Mouse (Mus musculus): ENCODE results near the gene Fam177a. TPM values are rescaled to one million over a fixed set of nuclear protein-coding genes. Genes with fewer than 3 reads are reported as not detected.
"Not testable (repeated sequence)": the region's sequence is repeated elsewhere in the genome, so short reads cannot be mapped to it uniquely, and the experiment has no call there.

Fam177a gene
- polyA plus RNA-seq, 1 experiment from 2014 or later = 14.5 TPM

GRCm38 (mm10) chr12:55137859-55138258 is 13.6 kb downstream of the Fam177a start:
- H3K4me2 ChIP-seq (replicated peaks; ENCODE audit: low read depth, low read length); H3K27ac ChIP-seq (ENCODE audit: low read depth, low read length); H3K4me1 ChIP-seq (ENCODE audit: control insufficient read depth, insufficient read depth, low read length); H3K9ac ChIP-seq (ENCODE audit: low read depth, low read length); H3K4me3 ChIP-seq (ENCODE audit: low read length); ATAC-seq (ENCODE audit: low FRiP score, low TSS enrichment); H3K36me3 ChIP-seq (ENCODE audit: control insufficient read depth, insufficient read depth, low read length); H3K9me3 ChIP-seq (ENCODE audit: control insufficient read depth, low read length); H3K27me3 ChIP-seq (ENCODE audit: control insufficient read depth, insufficient read depth, low read length): not testable (repeated sequence)
- no CpG with 5 or more reads among the region's 6 CpGs for WGBS

- H3K27me3 ChIP-seq (ENCODE audit: control insufficient read depth, insufficient read depth, low read length); H3K4me3 ChIP-seq (ENCODE audit: low read length); H3K9me3 ChIP-seq (ENCODE audit: control insufficient read depth, low read length); H3K27ac ChIP-seq (ENCODE audit: low read depth, low read length); H3K4me2 ChIP-seq (replicated peaks; ENCODE audit: low read depth, low read length); H3K9ac ChIP-seq (ENCODE audit: low read depth, low read length); H3K4me1 ChIP-seq (ENCODE audit: control insufficient read depth, insufficient read depth, low read length); H3K36me3 ChIP-seq (ENCODE audit: control insufficient read depth, insufficient read depth, low read length): not testable (repeated sequence)
- ATAC-seq (ENCODE audit: low FRiP score, low TSS enrichment) = peak; percentile 98
- no CpG with 5 or more reads among the region's 57 CpGs for WGBS
These were observed 30.5 kb downstream of the Fam177a start, which contains the start of gene Srp54b for GRCm38 (mm10) chr12:55154559-55155448. TSS of gene Srp54b (plus strand) at chr12:55155104.

DNA sequence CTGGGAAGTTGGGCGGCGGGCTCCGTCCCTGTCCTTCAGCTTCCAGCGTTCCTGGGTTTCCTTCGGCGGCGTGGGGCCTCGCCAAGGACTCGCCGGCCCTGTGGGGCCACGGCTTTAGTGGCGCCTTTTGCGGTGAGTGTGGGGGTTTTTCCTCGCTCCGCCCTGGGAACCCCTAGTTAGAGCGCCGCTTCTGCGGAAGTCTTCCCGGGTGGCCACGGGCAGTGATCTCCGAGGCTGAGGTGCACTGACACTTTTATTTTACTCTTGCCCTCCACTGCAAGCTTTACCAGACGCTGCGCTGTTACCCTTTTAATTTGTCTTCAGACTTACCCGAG is 31.1 kb downstream of the Fam177a start:
- H3K36me3 ChIP-seq (ENCODE audit: control insufficient read depth, insufficient read depth, low read length); H3K9me3 ChIP-seq (ENCODE audit: control insufficient read depth, low read length); H3K27me3 ChIP-seq (ENCODE audit: control insufficient read depth, insufficient read depth, low read length); H3K4me1 ChIP-seq (ENCODE audit: control insufficient read depth, insufficient read depth, low read length); H3K4me3 ChIP-seq (ENCODE audit: low read length); H3K9ac ChIP-seq (ENCODE audit: low read depth, low read length); ATAC-seq (ENCODE audit: low FRiP score, low TSS enrichment); H3K4me2 ChIP-seq (replicated peaks; ENCODE audit: low read depth, low read length); H3K27ac ChIP-seq (ENCODE audit: low read depth, low read length): not testable (repeated sequence)
- 0% methylated on average over 11 of the region's 24 CpGs for WGBS

- H3K4me3 ChIP-seq (ENCODE audit: low read length); H3K36me3 ChIP-seq (ENCODE audit: control insufficient read depth, insufficient read depth, low read length); H3K27me3 ChIP-seq (ENCODE audit: control insufficient read depth, insufficient read depth, low read length); H3K9me3 ChIP-seq (ENCODE audit: control insufficient read depth, low read length); ATAC-seq (ENCODE audit: low FRiP score, low TSS enrichment); H3K4me1 ChIP-seq (ENCODE audit: control insufficient read depth, insufficient read depth, low read length); H3K9ac ChIP-seq (ENCODE audit: low read depth, low read length); H3K27ac ChIP-seq (ENCODE audit: low read depth, low read length); H3K4me2 ChIP-seq (replicated peaks; ENCODE audit: low read depth, low read length): not testable (repeated sequence)
- no CpG with 5 or more reads among the region's 7 CpGs for WGBS
These were observed 42.8 kb downstream of the Fam177a start for GRCm38 (mm10) chr12:55167034-55167557.

DNA sequence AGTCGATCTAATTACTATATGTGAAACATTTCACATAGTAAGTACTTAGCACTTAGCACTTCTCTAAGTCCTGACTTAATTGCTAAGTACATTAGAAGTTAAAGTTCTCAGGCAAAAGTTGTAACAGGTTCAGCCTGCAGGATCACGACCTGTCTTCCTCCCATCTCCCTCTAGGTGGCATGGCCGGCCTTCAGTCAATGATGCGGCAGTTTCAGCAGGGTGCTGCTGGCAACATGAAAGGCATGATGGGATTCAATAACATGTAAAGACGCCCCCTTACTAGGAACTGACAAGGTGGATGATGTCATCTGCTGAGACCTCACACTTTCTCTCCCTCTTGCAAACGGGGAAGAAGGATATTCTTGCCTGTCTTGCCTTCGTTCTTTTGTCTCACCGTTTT is 63.4 kb downstream of the Fam177a start:
- ATAC-seq (ENCODE audit: low FRiP score, low TSS enrichment); H3K9ac ChIP-seq (ENCODE audit: low read depth, low read length); H3K4me3 ChIP-seq (ENCODE audit: low read length); H3K36me3 ChIP-seq (ENCODE audit: control insufficient read depth, insufficient read depth, low read length); H3K9me3 ChIP-seq (ENCODE audit: control insufficient read depth, low read length); H3K27ac ChIP-seq (ENCODE audit: low read depth, low read length); H3K27me3 ChIP-seq (ENCODE audit: control insufficient read depth, insufficient read depth, low read length); H3K4me2 ChIP-seq (replicated peaks; ENCODE audit: low read depth, low read length); H3K4me1 ChIP-seq (ENCODE audit: control insufficient read depth, insufficient read depth, low read length): not testable (repeated sequence)
- no CpG with 5 or more reads among the region's 8 CpGs for WGBS

- not testable (repeated sequence) for H3K9me3 ChIP-seq (ENCODE audit: control insufficient read depth, low read length); H3K4me1 ChIP-seq (ENCODE audit: control insufficient read depth, insufficient read depth, low read length); H3K4me3 ChIP-seq (ENCODE audit: low read length); H3K4me2 ChIP-seq (replicated peaks; ENCODE audit: low read depth, low read length); ATAC-seq (ENCODE audit: low FRiP score, low TSS enrichment); H3K9ac ChIP-seq (ENCODE audit: low read depth, low read length); H3K27ac ChIP-seq (ENCODE audit: low read depth, low read length); H3K36me3 ChIP-seq (ENCODE audit: control insufficient read depth, insufficient read depth, low read length); H3K27me3 ChIP-seq (ENCODE audit: control insufficient read depth, insufficient read depth, low read length)
- no CpG with 5 or more reads among the region's 5 CpGs for WGBS
These were observed 64.9 kb downstream of the Fam177a start for GRCm38 (mm10) chr12:55189127-55189526.

Other genes starting within 250 kb of the Fam177a start
- gene Gm20403, start 137.9 kb upstream of the Fam177a start, polyA plus RNA-seq (2014; fragmentation: Nextera tagmentation; extraction: Ambion mirVana) = not detected in 2 replicates
- gene Baz1a, start 110.1 kb upstream of the Fam177a start, polyA plus RNA-seq (2014; fragmentation: Nextera tagmentation; extraction: Ambion mirVana) = 25.2 and 29.0 TPM in 2 replicates
- 40.9 and 47.2 TPM in 2 replicates for gene 2700097O09Rik, start 44.4 kb upstream of the Fam177a start, polyA plus RNA-seq (2014; fragmentation: Nextera tagmentation; extraction: Ambion mirVana)
- gene Srp54a, start 44.2 kb upstream of the Fam177a start, polyA plus RNA-seq (2014; fragmentation: Nextera tagmentation; extraction: Ambion mirVana) = 141 and 167 TPM in 2 replicates
- 51.5 and 56.7 TPM in 2 replicates for gene Srp54b, start 30.6 kb downstream of the Fam177a start, polyA plus RNA-seq (2014; fragmentation: Nextera tagmentation; extraction: Ambion mirVana)
- 2.3 and 3.8 TPM in 2 replicates for gene 1700047I17Rik2, start 75.1 kb downstream of the Fam177a start, polyA plus RNA-seq (2014; fragmentation: Nextera tagmentation; extraction: Ambion mirVana)
- gene Srp54c, start 105.7 kb downstream of the Fam177a start, polyA plus RNA-seq (2014; fragmentation: Nextera tagmentation; extraction: Ambion mirVana) = 62.8 and 71.1 TPM in 2 replicates
- 14.0 and 17.9 TPM in 2 replicates for gene 1110008L16Rik, start 175.1 kb downstream of the Fam177a start, polyA plus RNA-seq (2014; fragmentation: Nextera tagmentation; extraction: Ambion mirVana)
- gene Ppp2r3c, start 178.5 kb downstream of the Fam177a start, polyA plus RNA-seq (2014; fragmentation: Nextera tagmentation; extraction: Ambion mirVana) = 20.3 and 21.0 TPM in 2 replicates